Mouse (Mus musculus): ENCODE data around the gene B4galnt3.

B4galnt3 gene

DNA sequence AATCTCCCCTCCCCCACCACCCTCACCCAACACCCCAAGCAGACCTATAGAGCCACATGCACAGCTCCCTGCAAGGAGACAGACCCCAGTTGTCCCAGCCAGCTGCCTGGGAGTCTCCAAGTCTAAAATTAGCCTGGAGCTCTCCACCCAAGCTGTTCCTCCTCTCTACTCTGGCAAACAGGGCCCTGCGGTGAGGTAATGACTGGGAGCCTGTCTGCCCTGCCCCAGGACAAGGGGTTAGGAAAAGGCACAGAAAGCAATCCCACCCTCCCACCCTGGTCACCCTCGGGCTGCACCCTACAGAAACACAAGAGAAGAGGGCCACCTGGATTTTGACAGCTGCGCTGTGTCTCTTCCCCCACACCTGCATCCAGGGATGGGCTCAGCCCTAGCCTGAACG is 19.5 kb downstream of the B4galnt3 start:
- DNase-seq (ENCODE audit: low read depth in 1 of 2, low spot score in 2 of 2): no peak

DNA sequence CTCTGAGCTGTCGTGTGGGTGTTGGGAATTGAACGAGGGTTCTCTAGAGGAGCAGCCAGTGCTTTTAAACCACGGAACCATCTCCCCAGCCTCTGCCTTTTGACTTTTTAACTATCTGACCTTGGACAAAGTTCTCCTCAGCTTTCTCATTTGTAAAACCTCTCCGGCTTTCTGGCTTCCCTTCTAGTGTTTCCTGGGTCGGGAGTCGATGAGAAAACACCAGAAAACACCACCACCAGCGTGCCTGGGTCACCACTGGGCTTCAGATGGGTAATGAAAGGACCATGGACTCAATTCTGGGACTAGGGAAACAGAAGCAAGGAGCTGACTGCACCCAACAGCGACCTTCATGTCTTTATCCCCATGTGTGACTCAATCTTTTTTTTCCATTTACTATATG is 20.2 kb downstream of the B4galnt3 start:
- DNase-seq (ENCODE audit: low read depth in 1 of 2, low spot score in 2 of 2): no peak

DNA sequence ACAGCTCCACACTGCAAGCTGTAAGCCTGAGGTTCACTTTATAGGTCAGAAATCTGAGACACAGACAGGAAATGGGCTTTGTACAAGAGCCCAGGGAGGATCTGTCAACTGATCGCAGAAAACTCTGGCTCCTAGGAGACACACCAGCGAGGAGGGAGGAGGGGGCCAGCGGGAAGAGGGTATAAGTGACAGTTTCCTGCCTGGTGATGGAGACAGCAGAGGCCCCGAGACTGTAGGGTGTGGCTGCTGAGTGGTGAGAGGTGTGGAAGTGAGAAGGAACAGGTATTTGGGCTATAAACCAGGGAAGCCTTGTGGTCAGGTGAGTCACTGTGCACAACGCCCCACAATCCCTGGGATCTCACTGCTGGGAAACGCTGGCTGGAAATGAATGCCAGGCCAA is 30.2 kb downstream of the B4galnt3 start:
- no peak for DNase-seq (ENCODE audit: low read depth in 1 of 2, low spot score in 2 of 2)

DNA sequence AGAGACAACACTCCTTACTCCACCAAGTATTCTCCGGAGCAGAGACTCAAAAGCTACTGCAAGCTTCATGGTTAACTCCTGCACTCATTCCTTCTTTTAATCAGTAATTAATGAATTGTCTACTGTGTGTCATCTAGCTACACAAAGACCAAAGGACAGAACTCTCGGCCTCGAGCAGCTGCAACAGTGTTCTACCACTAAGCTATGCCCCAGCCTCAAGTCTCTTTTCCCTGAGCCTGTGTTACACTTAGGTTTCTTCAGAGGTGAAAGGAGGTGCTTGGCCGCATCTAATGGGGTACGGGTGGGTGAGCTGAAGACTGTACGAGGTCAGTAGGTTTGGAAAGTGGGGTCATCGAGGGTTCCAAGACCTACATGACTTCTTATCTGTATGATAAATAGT is 30.8 kb downstream of the B4galnt3 start:
- no peak for DNase-seq (ENCODE audit: low read depth in 1 of 2, low spot score in 2 of 2)

DNA sequence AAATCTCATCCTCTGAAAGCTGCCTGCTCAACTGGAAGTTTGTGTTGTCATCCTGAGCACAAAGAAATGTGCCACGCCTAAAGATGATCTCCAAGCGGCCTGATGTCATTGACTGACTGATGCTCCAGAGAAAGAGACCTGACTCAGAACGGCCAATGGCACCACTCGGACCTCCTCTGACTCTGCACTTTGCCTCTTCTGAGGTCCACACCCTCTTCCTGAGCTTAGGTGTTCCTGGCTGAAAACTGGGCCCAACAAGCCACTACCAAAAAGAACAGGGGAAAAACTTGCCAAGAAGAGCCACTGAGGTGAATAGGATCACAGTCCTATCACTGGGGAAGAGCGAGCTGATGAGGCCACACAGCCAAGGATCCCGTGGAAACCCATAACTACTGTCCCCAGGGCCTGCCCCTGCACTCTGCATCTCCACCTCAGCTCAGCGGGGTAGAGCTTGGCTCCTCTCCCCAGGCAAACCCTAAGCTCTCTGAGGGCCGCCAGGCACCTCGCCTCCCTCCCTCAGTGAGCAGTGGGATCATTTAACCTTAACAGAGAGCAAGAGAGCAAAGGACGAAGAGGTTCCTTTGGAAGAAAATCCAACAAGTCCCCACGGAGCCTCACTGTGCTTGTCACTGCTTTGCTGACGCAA is 31.4 kb downstream of the B4galnt3 start:
- no peak for DNase-seq (ENCODE audit: low read depth in 1 of 2, low spot score in 2 of 2)

DNA sequence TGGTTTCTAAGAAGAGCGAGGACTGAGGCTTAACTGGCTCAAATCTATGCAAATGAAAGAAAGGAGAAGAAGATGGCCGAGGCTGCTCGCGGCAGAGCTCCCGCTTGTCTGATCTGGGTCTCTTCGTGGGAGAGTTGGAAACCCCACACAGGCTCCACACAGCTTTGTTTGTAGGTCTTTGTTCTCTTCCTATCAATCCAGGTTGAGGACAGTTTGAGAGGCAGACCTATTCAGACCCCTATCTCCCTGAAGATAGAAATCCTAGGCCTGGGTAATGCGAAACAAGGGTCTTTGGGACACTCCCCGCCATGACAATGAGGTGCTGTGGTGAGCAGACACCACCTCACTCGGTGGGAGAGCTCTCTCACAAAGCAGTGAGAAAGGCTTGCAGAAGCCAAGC is 34.9 kb downstream of the B4galnt3 start:
- DNase-seq (ENCODE audit: low read depth in 1 of 2, low spot score in 2 of 2): no peak

DNA sequence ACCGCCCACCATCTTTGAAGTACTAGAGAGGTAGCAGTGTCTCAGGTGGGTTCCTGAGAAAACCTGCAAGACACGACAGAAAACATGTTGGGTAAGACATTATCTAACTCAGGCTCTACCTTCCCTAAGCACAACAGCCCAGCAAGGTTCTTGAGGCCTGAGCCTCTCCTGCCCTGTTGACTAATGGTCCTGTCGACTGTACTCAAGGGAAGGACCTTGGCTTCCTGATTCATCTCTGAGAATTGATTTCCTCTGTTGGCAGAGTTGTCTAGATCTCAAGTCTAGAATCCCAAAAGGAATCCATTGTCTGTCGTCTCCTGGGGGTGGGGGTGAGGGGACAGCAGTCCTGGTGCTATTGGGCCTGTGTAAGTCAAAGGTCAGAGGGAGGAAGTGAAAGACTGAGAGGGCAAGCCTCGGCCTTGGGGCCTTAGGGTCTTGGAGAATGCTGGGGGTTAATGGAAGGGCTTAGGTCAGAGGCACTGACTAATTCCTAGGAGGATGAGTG is 37.9 kb downstream of the B4galnt3 start:
- no peak for DNase-seq (ENCODE audit: low read depth in 1 of 2, low spot score in 2 of 2)

DNA sequence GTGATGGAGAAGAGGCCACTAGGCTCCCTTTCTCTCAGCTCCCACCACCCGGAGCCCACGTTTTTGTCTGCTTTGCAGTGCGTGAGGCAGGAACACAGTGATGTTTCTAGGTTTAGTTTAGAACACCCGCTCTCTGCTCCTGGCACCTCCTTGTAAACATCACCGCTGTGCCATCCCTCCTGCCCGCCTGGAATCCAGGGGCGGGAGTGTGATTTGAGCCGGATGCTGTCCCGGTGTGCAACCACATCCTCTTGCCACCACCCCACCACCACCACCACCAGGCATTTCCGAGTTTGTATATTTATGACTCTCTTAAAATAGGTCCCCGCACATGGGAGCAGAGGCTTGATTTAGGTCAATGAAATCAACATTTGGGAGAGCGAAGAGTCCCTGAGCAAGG is 38.7 kb downstream of the B4galnt3 start:
- no peak for DNase-seq (ENCODE audit: low read depth in 1 of 2, low spot score in 2 of 2)

DNA sequence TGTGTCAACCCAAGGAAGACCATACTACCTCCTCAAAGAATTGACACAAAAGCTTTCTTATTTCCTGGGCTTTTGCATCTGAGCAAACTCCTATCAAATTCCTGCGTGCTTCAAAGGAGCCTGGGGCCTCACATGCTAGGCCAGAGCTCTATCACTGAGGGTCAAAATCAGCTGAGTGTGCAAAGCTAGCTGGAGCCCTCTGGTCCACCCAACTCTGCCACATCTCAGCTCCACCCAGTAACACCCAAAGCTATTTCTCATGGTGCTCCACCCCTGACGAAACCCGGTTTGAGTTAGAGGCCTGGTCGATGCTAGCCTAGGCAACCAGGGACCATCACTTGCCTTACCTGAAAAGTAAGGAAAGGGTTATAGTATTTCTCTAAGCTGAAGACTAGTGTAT is 39.2 kb downstream of the B4galnt3 start:
- DNase-seq (ENCODE audit: low read depth in 1 of 2, low spot score in 2 of 2): no peak

DNA sequence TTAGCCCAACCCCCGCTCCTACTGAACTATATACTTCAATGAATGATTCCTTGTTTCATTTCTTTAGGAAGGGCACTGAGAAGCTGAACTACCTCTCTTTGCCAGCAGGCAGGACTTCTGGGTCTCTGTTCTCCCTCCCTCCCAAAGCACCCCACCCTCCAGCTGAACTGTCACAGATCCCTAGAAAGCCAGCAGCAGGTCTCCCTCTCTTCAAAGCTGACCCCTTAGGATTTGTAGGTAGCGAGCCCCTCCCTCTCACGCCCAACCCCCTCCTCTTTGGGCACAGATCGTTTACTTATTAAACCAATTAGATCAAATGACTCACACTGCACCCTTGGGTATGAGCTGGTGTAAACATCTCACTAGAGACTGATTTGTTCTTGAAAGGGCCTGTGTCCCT is 39.7 kb downstream of the B4galnt3 start:
- no peak for DNase-seq (ENCODE audit: low read depth in 1 of 2, low spot score in 2 of 2)

DNA sequence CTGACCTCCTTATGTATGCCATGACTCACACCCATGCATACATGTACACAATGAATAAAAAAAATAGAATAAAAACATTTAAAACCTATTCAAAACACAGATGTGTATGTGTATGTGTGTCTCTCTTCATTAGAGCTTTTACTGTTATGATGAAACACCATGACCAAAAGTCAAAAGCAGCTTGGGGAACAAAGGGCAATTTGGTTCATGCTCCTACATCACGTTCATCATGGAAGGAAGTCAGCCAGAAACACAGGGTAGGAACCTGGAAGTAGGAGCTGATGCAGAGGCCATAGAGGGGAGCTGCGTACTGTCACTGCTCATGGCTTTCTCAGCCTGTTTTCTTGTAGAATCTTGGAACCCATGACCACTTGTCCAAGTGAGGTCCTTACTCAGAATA is 41.6 kb downstream of the B4galnt3 start:
- DNase-seq (ENCODE audit: low read depth in 1 of 2, low spot score in 2 of 2): no peak

DNA sequence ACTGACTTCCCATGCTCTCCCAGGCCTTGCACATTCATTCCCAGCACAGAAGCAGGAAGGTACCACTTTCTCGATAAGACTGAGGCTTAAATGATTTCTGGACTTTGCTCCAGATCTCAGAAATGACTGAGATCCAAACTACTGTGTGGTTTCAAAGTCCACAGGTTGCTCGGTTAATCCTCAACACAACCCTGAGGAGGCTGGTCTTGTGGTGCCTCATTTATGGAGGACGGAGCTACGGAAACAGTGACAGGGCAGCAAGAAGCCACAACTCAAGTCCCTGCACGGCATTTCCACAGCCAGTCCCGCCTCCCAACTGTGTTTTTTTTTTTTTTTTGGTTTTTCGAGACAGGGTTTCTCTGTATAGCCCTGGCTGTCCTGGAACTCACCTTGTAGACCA is 43.3 kb downstream of the B4galnt3 start:
- DNase-seq (ENCODE audit: low read depth in 1 of 2, low spot score in 2 of 2): no peak

DNA sequence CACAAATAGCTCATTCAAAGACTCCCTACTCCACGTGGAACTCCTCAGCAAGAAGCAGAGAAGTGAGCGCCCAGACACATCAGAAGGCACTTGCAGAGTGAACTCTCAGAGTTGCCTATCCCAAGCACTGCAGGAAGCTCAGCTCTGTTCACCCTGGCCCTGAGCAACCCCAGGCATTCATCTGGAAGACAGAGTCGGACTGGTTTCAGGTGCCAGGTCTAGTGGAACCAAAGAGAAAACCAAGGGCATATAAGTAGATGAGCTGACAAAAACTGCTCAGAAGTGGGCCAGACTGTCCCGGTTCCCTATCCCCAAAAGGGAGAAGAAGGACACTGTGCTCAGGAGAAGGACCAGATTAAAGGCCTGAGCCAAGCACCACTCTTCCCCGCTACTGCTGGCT is 44.5 kb downstream of the B4galnt3 start:
- no peak for DNase-seq (ENCODE audit: low read depth in 1 of 2, low spot score in 2 of 2)

DNA sequence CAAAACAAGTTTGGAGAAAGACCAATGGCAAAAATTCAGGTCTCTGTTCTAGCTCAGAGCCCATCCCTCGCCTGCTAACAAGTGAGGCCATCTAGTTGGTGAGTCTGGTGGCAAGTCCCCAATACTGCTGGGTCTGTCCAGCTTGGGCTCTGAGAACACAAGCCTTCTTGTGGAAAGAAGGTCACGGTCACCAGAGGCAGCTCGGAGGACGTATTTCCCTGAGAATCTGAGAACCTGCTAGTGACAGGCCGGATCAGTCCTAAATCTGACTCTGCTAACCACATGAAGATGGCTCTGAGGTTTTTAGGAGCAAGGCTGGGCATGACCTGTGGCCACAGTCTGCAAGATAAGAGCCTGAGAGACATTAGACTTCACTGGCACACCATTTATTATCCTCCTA is 47.7 kb downstream of the B4galnt3 start:
- DNase-seq (ENCODE audit: low read depth in 1 of 2, low spot score in 2 of 2): no peak

DNA sequence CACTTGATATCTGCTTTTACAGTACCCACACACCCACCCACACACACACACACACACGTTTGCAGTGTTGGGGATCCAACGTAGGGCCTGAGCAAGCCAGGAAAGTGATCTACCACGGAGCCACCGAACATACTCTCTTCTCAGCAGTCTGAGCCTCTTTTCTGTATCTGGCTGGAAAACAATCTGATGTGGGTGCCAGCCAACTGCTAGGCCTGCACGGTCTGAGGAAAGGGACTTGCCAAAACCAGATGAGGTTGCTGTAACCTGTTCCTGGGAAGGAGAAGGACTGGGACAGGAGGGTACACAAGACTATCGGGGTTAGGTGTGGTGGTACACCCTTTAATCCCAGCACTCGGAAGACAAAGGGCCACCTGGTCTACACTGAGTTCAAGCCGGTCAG is 51.1 kb downstream of the B4galnt3 start:
- no peak for DNase-seq (ENCODE audit: low read depth in 1 of 2, low spot score in 2 of 2)

DNA sequence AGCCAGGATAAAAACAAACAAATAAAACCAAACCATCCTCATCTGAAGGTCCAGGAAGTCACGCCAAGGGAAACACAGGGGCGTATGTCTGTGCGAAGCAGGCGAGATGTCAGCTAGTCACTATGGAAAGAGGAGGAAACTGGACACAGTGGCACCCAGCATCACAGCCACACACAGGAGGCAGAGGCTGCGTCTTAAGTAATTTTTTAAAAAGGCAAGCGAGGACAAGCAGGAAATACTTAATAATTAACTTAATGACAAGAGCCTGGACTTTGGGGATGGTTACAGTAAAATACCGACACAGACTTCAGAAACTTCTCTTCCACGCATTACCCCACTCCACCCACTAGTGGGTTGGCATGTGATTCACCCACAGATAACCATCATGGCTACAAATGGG is 51.8 kb downstream of the B4galnt3 start:
- no peak for DNase-seq (ENCODE audit: low read depth in 1 of 2, low spot score in 2 of 2)

DNA sequence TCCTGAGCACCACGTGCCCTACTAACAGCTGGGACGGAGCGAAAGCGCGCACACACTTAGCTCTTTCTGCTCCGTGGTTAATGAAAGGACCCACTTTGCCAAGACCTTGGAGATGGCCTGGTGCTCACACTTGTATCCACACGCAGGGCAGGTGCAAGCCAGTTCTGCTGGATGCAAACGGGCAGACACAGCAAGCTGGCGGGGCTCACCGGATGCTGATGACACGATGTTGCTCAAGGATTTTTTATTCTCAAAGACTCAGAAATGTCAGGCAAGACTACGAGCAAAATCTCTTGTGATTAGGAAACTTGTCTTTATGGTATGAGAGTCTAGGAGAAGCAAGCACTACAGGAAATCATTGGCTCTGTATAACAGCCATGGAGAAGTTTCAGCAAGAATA is 52.9 kb downstream of the B4galnt3 start:
- no peak for DNase-seq (ENCODE audit: low read depth in 1 of 2, low spot score in 2 of 2)

DNA sequence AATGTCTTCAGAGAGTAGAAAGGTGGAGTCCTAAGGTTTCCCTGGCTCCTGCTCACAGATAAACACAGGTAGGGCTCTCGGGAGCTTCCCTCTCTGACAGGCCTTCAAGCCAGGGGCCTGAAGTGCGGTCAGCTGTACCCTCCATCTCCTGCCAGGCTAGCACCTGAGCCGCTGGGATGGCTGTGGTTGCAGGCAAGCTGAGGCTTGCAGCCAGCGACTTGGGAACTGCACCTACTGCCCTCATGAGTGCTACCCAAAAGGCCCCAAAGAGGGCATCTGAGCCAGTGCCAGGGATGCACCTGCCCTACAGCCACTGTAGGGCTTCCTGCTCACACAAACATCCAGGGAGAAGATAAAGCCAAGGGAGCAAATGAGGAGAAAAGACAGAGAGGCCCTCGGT is 53.9 kb downstream of the B4galnt3 start:
- no peak for DNase-seq (ENCODE audit: low read depth in 1 of 2, low spot score in 2 of 2)

DNA sequence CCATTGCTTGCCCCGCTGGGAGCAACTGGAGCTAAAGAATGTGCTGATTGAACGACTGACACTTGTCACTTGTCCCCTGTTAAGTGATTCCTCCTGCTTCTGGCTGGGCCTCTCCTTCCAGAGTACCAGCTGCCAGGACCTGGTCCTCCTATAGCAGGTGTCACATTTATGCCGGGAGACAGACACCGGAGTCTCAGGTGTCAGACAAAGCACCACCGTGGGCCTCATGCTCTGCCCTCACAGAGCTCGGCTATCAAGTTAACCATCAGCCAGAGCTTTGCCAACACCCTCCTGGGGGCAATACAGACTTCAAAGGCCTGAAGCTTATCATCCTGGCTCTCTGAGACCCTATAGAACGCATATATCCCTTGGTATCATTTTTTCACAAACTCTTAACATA is 58.5 kb downstream of the B4galnt3 start:
- DNase-seq (ENCODE audit: low read depth in 1 of 2, low spot score in 2 of 2): no peak

DNA sequence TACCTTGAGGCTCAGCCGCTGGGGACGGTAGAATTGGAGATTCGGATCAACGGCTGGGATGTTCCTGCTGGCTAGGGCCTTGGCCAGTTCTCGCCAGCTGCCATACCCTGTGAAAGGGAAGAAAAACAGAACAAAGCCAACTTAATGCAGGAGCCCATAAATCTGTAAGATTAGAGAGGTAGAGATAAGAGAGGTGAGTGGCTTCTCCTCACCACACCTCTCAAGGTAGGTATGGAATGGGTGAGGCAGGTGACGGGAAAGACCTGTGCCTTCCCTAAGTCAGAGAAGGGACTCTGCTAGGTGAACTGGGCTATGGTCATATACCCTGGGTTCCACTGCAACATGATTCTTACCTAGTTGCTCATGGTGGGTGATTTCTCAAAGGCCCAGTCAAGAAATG is 61.5 kb downstream of the B4galnt3 start:
- DNase-seq (ENCODE audit: low read depth in 1 of 2, low spot score in 2 of 2): no peak

DNA sequence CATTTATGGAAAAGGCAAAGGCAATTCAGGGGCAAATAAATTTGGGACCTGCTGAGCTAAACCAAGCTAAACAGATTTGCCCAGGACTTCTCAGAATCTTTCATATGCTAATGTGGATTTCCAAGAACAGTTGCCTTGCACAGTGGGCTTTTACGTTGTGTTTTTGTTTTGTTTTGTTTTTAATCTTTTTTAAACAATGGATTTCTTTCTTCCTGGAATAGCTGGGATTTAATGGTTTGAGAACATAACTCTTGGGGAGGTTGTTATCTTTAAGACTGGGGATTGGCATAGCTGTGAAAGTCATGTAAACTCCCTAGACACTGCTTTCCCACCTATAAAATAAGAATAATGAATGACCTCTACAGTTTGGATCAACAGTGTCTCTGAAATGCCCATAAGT is 63.9 kb downstream of the B4galnt3 start:
- DNase-seq (ENCODE audit: low read depth in 1 of 2, low spot score in 2 of 2): no peak

DNA sequence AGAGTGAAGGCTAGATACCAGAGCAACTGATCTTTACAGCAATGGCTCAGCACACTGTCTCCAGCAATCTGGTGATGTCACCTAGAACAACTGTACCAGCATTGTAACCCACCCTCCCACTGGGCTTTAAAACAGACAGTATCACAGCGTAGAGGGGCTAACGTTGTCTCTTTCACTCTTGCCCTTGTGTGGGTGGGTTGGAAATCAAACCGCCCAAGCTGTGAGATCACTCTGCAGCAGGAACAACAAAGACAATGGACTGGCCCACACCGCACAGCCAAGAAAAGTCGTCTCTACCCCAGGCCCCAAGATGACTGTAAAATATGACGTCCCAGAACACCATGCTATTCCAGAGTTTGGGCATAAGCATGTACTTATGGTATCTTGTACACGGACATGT is 64.6 kb downstream of the B4galnt3 start:
- DNase-seq (ENCODE audit: low read depth in 1 of 2, low spot score in 2 of 2): no peak

DNA sequence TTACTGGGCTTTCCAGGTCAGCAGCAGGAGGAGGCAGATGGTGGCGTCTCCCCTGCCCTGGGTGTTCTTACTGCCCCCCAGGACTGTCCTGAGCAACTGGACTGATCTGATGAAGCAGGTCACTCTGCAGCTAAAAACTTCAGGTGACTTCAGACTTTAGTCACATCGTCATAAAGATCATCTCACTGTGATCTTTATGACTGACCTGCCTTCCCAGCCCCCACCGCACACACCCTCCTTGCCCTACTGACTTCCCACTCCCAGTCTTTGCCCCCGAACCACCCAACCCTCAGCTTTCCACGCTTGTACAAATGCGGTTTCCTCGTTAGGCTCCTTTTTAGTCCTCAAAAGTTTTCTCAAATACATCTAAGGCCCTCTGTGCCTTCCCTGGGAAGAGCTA is 67.3 kb downstream of the B4galnt3 start:
- DNase-seq (ENCODE audit: low read depth in 1 of 2, low spot score in 2 of 2): no peak

DNA sequence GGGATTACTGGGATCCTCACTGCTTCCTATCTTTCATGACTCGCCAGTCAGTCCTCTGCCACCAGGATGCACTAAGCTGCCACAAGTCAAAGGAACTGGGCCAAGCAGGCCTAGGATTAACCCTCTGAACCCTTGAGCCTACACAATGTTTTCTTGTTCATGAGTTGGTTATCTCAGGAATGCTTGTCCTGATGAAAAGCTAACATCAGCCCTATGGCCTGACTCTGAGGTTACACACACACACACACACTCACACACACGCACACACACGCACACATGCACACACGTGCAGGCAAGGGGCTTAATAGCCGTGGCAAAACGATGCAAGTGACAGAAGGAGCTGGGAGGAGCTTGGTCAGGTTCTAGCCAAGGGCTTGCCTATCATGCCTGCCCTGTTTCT is 69.0 kb downstream of the B4galnt3 start:
- DNase-seq (ENCODE audit: low read depth in 1 of 2, low spot score in 2 of 2): no peak
